Mouse (Mus musculus) heart, embryonic 13.5 days (tissue): ENCODE results near the gene Efcab9. TPM values are rescaled to one million over a fixed set of nuclear protein-coding genes. Genes with fewer than 3 reads are reported as not detected.

Experiments
- ATAC-seq: fragments of 200-750 bp; cut with Nextera tagmentation; 2 replicates; pipeline ENCODE4 v1.8.0; 2017; ENCODE audit warnings: moderate TSS enrichment; ENCODE audit not compliant: insufficient number of reproducible peaks, low FRiP score, low TSS enrichment; ENCODE audit errors: extremely low read depth
- H3K27ac ChIP-seq: fragments of 300-500 bp; sonication (generic); replicated peaks from 2 replicates; pipeline ENCODE4 v1.5.1; 2015; ENCODE audit warnings: moderate library complexity, mild to moderate bottlenecking, inconsistent platforms
- H3K27me3 ChIP-seq: fragments of 300-500 bp; sonication (generic); replicated peaks from 2 replicates; pipeline ENCODE4 v1.6.1; 2015; ENCODE audit warnings: mild to moderate bottlenecking, inconsistent platforms
- H3K36me3 ChIP-seq: fragments of 300-500 bp; sonication (generic); 2 replicates; pipeline ENCODE4 v1.6.1; 2015; ENCODE audit warnings: mild to moderate bottlenecking, inconsistent platforms
- H3K4me1 ChIP-seq: fragments of 300-500 bp; sonication (generic); 2 replicates; pipeline ENCODE4 v1.6.1; 2015; ENCODE audit warnings: inconsistent platforms
- H3K4me2 ChIP-seq: fragments of 300-500 bp; sonication (generic); 2 replicates; pipeline ENCODE4 v1.6.1; 2015; ENCODE audit warnings: inconsistent platforms, mild to moderate bottlenecking, moderate library complexity
- H3K4me3 ChIP-seq: fragments of 300-500 bp; sonication (generic); 2 replicates; pipeline ENCODE4 v1.5.1; 2015; ENCODE audit warnings: moderate library complexity, mild to moderate bottlenecking, inconsistent platforms
- H3K9ac ChIP-seq: fragments of 300-500 bp; sonication (generic); 2 replicates; pipeline ENCODE4 v1.6.1; 2015; ENCODE audit warnings: inconsistent platforms, mild to moderate bottlenecking, moderate library complexity
- H3K9me3 ChIP-seq: fragments of 300-500 bp; sonication (generic); 2 replicates; pipeline ENCODE4 v1.6.1; 2016; ENCODE audit warnings: inconsistent platforms
- WGBS: fragments of 180-500 bp; shearing (Covaris S2); methylation state at CpG from one replicate; pipeline ENCODE4 v1.1.7; 2015; ENCODE audit warnings: mixed read lengths; 5-methylcytosine and 5-hydroxymethylcytosine counted together
- polyA plus RNA-seq: library from polyadenylated mRNA; unstranded; fragments of >200 nt; fragmentation: Nextera tagmentation; extraction: Ambion mirVana; gene quantifications from 2 replicates; pipeline ENCODE4 v1.2.1, GENCODE M21; 2015

Gene Efcab9
- 0.25 TPM in 1 of 2 replicates, not detected in the other for polyA plus RNA-seq

GRCm38 (mm10) chr11:32531871-32532764 lies at the start of gene Efcab9:
Gene Efcab9 (minus strand): TSS chr11:32532081.
- Histone ChIP-seq H3K4me2 (peak within 1 kb of the TSS; percentile 99), H3K9me3 (no peaks in the 10 kb centered on the region), H3K4me1 (peaks cover 28% of the 10 kb centered on the region), H3K27ac (peak within 1 kb of the TSS; percentile 33; the same call in 1 of the 2 replicates), H3K27me3 (no peaks in the 10 kb centered on the region; the same call in 1 of the 2 replicates), H3K9ac (peak within 1 kb of the TSS; percentile 85), H3K4me3 (peak within 1 kb of the TSS; percentile 80), H3K36me3 (0 out of 2 replicates have a peak, but pooled peaks cover 2% of the 10 kb centered on the region)
- WGBS, result 4% methylated on average over 33 of the region's 33 CpGs
- ATAC-seq, result no peak

- Histone ChIP-seq H3K9ac (no peak overlapping the region), H3K27me3 (no peaks in the 10 kb centered on the region), H3K4me1 (peaks cover 8% of the 10 kb centered on the region; the same call in 1 of the 2 replicates), H3K4me2 (no peak overlapping the region), H3K36me3 (no peaks in the 10 kb centered on the region), H3K27ac (no peak overlapping the region), H3K9me3 (no peaks in the 10 kb centered on the region), H3K4me3 (no peak overlapping the region)
- 49% methylated on average over 2 of the region's 2 CpGs for WGBS
- ATAC-seq, result no peak
Measured at GRCm38 (mm10) chr11:32581031-32581430, 49.1 kb upstream of the Efcab9 start.

- no peak for ATAC-seq
- Histone ChIP-seq H3K4me1 (peaks cover 8% of the 10 kb centered on the region; the same call in 1 of the 2 replicates), H3K36me3 (no peaks in the 10 kb centered on the region), H3K9me3 (no peaks in the 10 kb centered on the region), H3K4me3 (no peak overlapping the region), H3K9ac (no peak overlapping the region), H3K27ac (no peak overlapping the region), H3K4me2 (no peak overlapping the region), H3K27me3 (no peaks in the 10 kb centered on the region)
- 79% methylated on average over 16 of the region's 16 CpGs for WGBS
Measured at GRCm38 (mm10) chr11:32580305-32580947, 48.5 kb upstream of the Efcab9 start.

GRCm38 (mm10) chr11:32576760-32577050 lies 44.8 kb upstream of the Efcab9 start:
- Histone ChIP-seq H3K9ac (peak overlapping the region; percentile 24; the same call in 1 of the 2 replicates), H3K27ac (no peak overlapping the region), H3K36me3 (0 out of 2 replicates have a peak, but pooled peaks cover 5% of the 10 kb centered on the region), H3K27me3 (no peaks in the 10 kb centered on the region), H3K4me1 (no peaks in the 10 kb centered on the region), H3K4me2 (no peak overlapping the region), H3K4me3 (no peak overlapping the region), H3K9me3 (no peaks in the 10 kb centered on the region)
- WGBS, result 42% methylated on average over 5 of the region's 5 CpGs
- no peak for ATAC-seq

- no peaks in the 10 kb centered on the region for H3K9me3 ChIP-seq
- 83% methylated on average over 6 of the region's 6 CpGs for WGBS
- H3K4me2 ChIP-seq, result no peak overlapping the region
- H3K9ac ChIP-seq, result peak overlapping the region; percentile 24; the same call in 1 of the 2 replicates
- no peak overlapping the region for H3K4me3 ChIP-seq
- ATAC-seq, result no peak
- H3K36me3 ChIP-seq, result 0 out of 2 replicates have a peak, but pooled peaks cover 5% of the 10 kb centered on the region
- no peak overlapping the region for H3K27ac ChIP-seq
- H3K4me1 ChIP-seq, result 0 out of 2 replicates have a peak, but pooled peaks cover under 1% of the 10 kb centered on the region
- no peaks in the 10 kb centered on the region for H3K27me3 ChIP-seq
Measured at GRCm38 (mm10) chr11:32575964-32576759, 44.3 kb upstream of the Efcab9 start.

GRCm38 (mm10) chr11:32573669-32574068 lies 41.8 kb upstream of the Efcab9 start:
- Histone ChIP-seq H3K9me3 (no peaks in the 10 kb centered on the region), H3K4me1 (0 out of 2 replicates have a peak, but pooled peaks cover 3% of the 10 kb centered on the region), H3K9ac (no peak overlapping the region), H3K4me2 (no peak overlapping the region), H3K4me3 (no peak overlapping the region), H3K36me3 (0 out of 2 replicates have a peak, but pooled peaks cover 8% of the 10 kb centered on the region), H3K27me3 (no peaks in the 10 kb centered on the region), H3K27ac (no peak overlapping the region)
- ATAC-seq, result no peak
- 82% methylated on average over 2 of the region's 2 CpGs for WGBS

GRCm38 (mm10) chr11:32571103-32571502 lies 39.2 kb upstream of the Efcab9 start:
- ATAC-seq, result no peak
- no peaks in the 10 kb centered on the region for H3K9me3 ChIP-seq
- no peaks in the 10 kb centered on the region for H3K27me3 ChIP-seq
- no peak overlapping the region for H3K27ac ChIP-seq
- no peak overlapping the region for H3K4me2 ChIP-seq
- H3K4me3 ChIP-seq, result no peak overlapping the region
- WGBS, result 74% methylated on average over 6 of the region's 6 CpGs
- no peak overlapping the region for H3K9ac ChIP-seq
- H3K4me1 ChIP-seq, result peaks cover 8% of the 10 kb centered on the region; the same call in 1 of the 2 replicates
- 0 out of 2 replicates have a peak, but pooled peaks cover 8% of the 10 kb centered on the region for H3K36me3 ChIP-seq

- Histone ChIP-seq H3K9me3 (no peaks in the 10 kb centered on the region), H3K4me1 (peaks cover 25% of the 10 kb centered on the region), H3K27ac (no peak overlapping the region), H3K9ac (no peak overlapping the region), H3K4me3 (no peak overlapping the region), H3K4me2 (no peak overlapping the region), H3K36me3 (0 out of 2 replicates have a peak, but pooled peaks cover 3% of the 10 kb centered on the region), H3K27me3 (no peaks in the 10 kb centered on the region)
- ATAC-seq, result no peak
- WGBS, result 67% methylated on average over 15 of the region's 15 CpGs
Measured at GRCm38 (mm10) chr11:32568637-32569293, 36.9 kb upstream of the Efcab9 start.

- peaks cover 25% of the 10 kb centered on the region for H3K4me1 ChIP-seq
- 0 out of 2 replicates have a peak, but pooled peaks cover 3% of the 10 kb centered on the region for H3K36me3 ChIP-seq
- no peak overlapping the region for H3K27ac ChIP-seq
- no peak overlapping the region for H3K9ac ChIP-seq
- 79% methylated on average over 7 of the region's 7 CpGs for WGBS
- no peaks in the 10 kb centered on the region for H3K27me3 ChIP-seq
- no peak overlapping the region for H3K4me3 ChIP-seq
- no peak for ATAC-seq
- H3K4me2 ChIP-seq, result no peak overlapping the region
- H3K9me3 ChIP-seq, result no peaks in the 10 kb centered on the region
Measured at GRCm38 (mm10) chr11:32568060-32568459, 36.2 kb upstream of the Efcab9 start.

GRCm38 (mm10) chr11:32567000-32567855 lies 35.3 kb upstream of the Efcab9 start:
- Histone ChIP-seq H3K4me1 (peaks cover 31% of the 10 kb centered on the region), H3K4me2 (no peak overlapping the region), H3K27me3 (no peaks in the 10 kb centered on the region), H3K27ac (no peak overlapping the region), H3K36me3 (0 out of 2 replicates have a peak, but pooled peaks cover 3% of the 10 kb centered on the region), H3K9ac (no peak overlapping the region), H3K9me3 (no peaks in the 10 kb centered on the region), H3K4me3 (no peak overlapping the region)
- WGBS, result 81% methylated on average over 10 of the region's 10 CpGs
- ATAC-seq, result no peak
